Mouse (Mus musculus) v-Abl transformed pro-B cells (cell line): ENCODE results near the gene Cypt14.
"Not testable (repeated sequence)": the region's sequence is repeated elsewhere in the genome, so short reads cannot be mapped to it uniquely, and the experiment has no call there.

ENCODE experiments used
- in situ Hi-C, 2 experiments: fragments of 400-800 bp; cut with MboI; formaldehyde crosslinking; loops; one replicate each; pipeline ENCODE4 v1.15.1; 2025; ENCODE audit not compliant: unreplicated experiment in 2 of 2

Gene Cypt14

DNA sequence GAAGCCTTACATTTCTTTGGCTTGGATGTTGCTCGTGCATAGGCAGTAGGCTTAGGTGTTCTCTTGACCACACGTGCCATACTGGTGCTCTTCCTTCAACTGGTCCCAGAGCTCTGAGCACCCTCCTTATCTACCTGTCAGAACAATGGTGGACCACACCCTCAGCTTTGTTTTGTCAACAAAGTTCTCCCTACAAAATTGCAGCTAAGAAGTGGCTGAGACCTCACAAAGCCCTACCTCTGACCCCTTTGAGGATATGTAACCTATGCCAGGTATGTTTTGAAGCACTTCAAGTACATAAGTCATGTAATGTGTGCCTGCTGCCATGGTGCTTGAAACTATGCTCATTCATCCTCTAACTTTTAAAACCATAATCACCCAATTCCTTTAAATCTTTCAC lies at the start of gene Cypt14:
Gene Cypt14, minus strand, starts transcription at position 101 of the 400 bp plus-strand sequence.
- in situ Hi-C loops: not testable (repeated sequence)
